Mouse (Mus musculus): ENCODE measurements around the gene Msantd2.

The Msantd2 gene

GRCm38 (mm10) chr9:37488611-37489396 is at the start of gene Msantd2:
Gene Msantd2, plus strand, starts transcription at chr9:37489319.
- DNase-seq (ENCODE audit: low spot score), result peak; percentile 90

- peak; percentile 6 for DNase-seq (ENCODE audit: low spot score)
Observed at GRCm38 (mm10) chr9:37452401-37452800, 36.7 kb upstream of the Msantd2 start.

GRCm38 (mm10) chr9:37453328-37453727 is 35.8 kb upstream of the Msantd2 start:
- DNase-seq (ENCODE audit: low spot score), result peak; percentile 4

- DNase-seq (ENCODE audit: low spot score), result peak; percentile 78
Observed at GRCm38 (mm10) chr9:37454011-37454492, 35.1 kb upstream of the Msantd2 start.

- DNase-seq (ENCODE audit: low spot score), result peak; percentile 9
Observed at GRCm38 (mm10) chr9:37454991-37455390, 34.1 kb upstream of the Msantd2 start.

- peak; percentile 19 for DNase-seq (ENCODE audit: low spot score)
Observed at GRCm38 (mm10) chr9:37455868-37456267, 33.3 kb upstream of the Msantd2 start.

GRCm38 (mm10) chr9:37456481-37456910 is 32.6 kb upstream of the Msantd2 start:
- DNase-seq (ENCODE audit: low spot score), result peak; percentile 64

GRCm38 (mm10) chr9:37457151-37457550 is 32.0 kb upstream of the Msantd2 start:
- peak; percentile 28 for DNase-seq (ENCODE audit: low spot score)

- DNase-seq (ENCODE audit: low spot score), result peak; percentile 51
Observed at GRCm38 (mm10) chr9:37459665-37460042, 29.5 kb upstream of the Msantd2 start.

- DNase-seq (ENCODE audit: low spot score), result peak; percentile 63
Observed at GRCm38 (mm10) chr9:37460043-37460960, 28.8 kb upstream of the Msantd2 start.

GRCm38 (mm10) chr9:37460961-37461340 is 28.2 kb upstream of the Msantd2 start:
- DNase-seq (ENCODE audit: low spot score), result no peak

GRCm38 (mm10) chr9:37461571-37461970 is 27.5 kb upstream of the Msantd2 start:
- peak; percentile 12 for DNase-seq (ENCODE audit: low spot score)

GRCm38 (mm10) chr9:37462764-37463163 is 26.4 kb upstream of the Msantd2 start:
- peak; percentile 82 for DNase-seq (ENCODE audit: low spot score)

GRCm38 (mm10) chr9:37473611-37474125 is 15.5 kb upstream of the Msantd2 start:
- DNase-seq (ENCODE audit: low spot score), result no peak

GRCm38 (mm10) chr9:37474923-37475322 is 14.2 kb upstream of the Msantd2 start:
- DNase-seq (ENCODE audit: low spot score), result no peak

- DNase-seq (ENCODE audit: low spot score), result no peak
Observed at GRCm38 (mm10) chr9:37485146-37485545, 4.0 kb upstream of the Msantd2 start.

- peak; percentile 8 for DNase-seq (ENCODE audit: low spot score)
Observed at GRCm38 (mm10) chr9:37488041-37488440, 1.1 kb upstream of the Msantd2 start.

GRCm38 (mm10) chr9:37489446-37490120 is 464 bp downstream of the Msantd2 start:
- DNase-seq (ENCODE audit: low spot score), result peak; percentile 81

GRCm38 (mm10) chr9:37495761-37496160 is 6.6 kb downstream of the Msantd2 start:
- no peak for DNase-seq (ENCODE audit: low spot score)

- DNase-seq (ENCODE audit: low spot score), result no peak
Observed at GRCm38 (mm10) chr9:37496325-37496724, 7.2 kb downstream of the Msantd2 start.

GRCm38 (mm10) chr9:37500201-37500600 is 11.1 kb downstream of the Msantd2 start:
- DNase-seq (ENCODE audit: low spot score), result no peak

GRCm38 (mm10) chr9:37501170-37501569 is 12.1 kb downstream of the Msantd2 start:
- DNase-seq (ENCODE audit: low spot score), result no peak

Measured in embryo, embryonic 10.5 days (tissue).